Mouse (Mus musculus) monocyte, adult 2 months (primary cell): ENCODE results near the gene Ttf1.
"Not testable (repeated sequence)": the region's sequence is repeated elsewhere in the genome, so short reads cannot be mapped to it uniquely, and the experiment has no call there.

Source experiments
- DNase-seq, 2 experiments: peaks; one replicate each; pipeline ENCODE4 v3.0.0; 2022; ENCODE audit warnings: low spot score in 2 of 2, low read depth in 1 of 2

The Ttf1 gene

DNA sequence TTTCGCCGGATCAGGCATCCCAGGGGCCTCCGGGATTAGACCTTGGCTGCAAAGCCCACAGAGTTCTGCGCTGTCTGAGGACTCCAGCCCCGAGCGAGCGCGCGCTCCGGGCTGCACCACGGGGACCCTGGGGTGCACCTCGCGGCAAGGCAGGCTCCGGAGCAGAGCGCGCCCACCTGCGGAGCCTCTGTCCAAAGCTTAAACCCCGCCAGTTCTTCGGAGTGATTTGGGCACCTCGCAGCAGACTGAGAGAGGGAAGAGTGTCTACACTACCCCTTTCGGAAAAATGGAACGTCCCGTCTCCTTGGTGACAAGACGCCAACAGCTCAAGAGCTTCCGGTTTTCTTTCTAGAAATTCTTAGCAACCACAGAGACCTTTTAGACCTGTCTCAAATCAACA, 5.1 kb upstream of the Ttf1 start, which contains the start of gene Cfap77:
TSS of gene Cfap77 (minus strand) at position 76 of the 400 bp plus-strand sequence.
- peak; percentile 30 to 74 for DNase-seq

DNA sequence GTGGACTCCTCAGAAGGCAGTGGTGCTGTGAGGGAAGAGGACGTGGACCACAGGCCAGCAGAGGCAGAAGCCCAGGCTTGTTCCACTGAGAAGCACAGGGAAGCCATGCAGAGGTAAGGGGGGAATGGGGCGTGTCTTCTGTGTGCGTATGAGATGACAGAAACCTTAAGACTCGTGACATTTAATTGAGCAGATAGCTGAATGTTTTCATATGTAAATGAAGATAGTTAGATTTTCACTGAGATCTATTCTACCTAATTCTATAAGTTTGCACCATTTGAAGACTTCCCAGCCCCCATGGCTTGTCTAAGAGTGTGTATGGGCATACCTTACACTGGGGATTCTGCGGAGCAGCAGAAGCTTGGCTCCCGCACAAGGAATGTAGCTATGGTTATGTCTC, 5.7 kb downstream of the Ttf1 start:
- no peak for DNase-seq

DNA sequence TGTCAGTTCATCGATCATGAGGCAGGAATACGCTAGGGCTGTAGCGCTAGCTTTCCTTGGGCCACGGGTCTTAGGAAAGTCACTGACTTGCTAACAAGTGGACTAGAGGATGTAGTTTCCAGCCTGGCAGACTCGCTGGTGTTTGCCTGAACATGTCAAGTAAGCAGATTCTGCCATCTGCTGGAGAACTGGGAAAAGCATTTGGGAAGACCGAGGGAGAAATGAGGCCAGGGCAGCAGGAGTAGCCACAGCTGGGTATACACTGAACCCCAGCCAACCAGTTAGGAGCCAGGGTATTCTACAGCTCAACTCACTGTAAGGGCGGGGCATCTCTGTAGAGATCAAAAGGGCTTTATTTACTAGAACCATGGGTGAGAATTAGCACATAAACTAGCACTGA, 6.3 kb downstream of the Ttf1 start:
- DNase-seq: no peak

DNA sequence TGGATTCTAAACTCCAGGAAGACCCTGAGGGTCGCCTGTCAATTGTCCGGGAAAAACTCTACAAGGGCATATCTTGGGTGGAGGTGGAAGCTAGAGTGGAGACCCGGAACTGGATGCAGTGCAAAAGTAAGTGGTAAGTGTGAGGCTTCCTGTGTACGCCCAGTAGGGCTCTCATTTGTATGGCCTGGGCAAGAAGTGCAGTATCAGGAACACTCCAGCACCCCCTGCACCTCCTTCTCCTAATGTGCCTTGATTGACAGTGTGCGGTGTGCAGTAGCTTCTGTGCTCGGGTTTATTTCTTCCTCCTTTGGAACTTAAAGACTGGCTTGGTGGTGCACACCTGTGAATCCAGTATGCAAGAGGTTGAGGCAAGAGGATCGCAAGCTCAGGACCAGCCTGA, 14.6 kb downstream of the Ttf1 start:
- no peak for DNase-seq

DNA sequence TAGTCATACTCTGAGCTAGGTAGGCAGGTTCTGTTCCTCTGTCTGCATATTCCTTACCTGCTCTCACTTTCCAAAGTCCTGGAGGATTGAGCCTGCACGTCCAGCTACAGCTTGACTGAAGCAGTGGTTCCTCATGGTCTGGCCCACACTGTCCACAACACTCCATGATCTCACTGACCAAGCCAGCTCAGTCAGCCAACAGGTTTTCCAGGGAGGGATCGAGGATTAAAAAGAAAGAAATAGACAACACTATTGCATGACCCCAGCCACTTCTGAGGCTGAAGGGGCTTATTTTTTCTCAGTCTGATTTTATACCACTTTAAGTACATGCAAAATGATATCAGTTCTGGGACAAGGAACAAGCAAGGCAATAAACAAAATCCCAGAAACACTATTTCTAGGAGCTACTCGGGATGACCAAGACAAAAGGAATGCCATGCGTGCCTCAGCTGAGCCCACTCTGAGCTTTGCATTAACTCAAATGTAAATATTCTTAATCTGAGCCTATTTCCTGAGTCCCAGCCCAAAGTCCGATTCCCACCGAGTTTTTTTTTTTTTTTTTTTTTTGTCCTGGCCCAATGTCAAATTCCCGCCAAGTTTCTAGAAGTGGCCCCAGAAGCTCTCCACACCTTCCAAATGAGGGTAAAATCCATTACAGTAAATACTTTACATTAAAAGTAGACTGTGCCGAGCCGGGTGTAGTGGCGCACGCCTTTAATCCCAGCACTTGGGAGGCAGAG, 15.4 kb downstream of the Ttf1 start:
- DNase-seq: no peak

DNA sequence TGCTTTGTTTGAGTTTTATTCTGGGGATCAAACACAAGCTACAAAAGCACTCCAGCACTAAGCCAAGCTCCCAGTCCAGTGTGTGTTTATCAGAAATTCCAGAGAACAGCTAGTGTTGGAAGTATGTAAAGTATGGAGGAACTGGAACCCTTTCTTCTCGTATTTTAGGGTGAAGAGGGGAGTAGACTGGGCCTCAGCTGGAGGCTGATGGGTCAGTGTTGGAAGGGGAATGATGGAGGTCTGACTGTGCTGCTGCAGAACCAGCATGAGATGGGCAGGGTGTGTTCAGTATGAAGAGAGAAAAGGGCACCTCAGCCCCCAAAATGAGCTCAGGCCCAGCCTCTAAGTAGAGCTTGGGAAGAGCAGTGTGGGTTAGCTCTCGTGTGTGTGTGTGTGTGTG, 16.2 kb downstream of the Ttf1 start:
- no peak for DNase-seq

DNA sequence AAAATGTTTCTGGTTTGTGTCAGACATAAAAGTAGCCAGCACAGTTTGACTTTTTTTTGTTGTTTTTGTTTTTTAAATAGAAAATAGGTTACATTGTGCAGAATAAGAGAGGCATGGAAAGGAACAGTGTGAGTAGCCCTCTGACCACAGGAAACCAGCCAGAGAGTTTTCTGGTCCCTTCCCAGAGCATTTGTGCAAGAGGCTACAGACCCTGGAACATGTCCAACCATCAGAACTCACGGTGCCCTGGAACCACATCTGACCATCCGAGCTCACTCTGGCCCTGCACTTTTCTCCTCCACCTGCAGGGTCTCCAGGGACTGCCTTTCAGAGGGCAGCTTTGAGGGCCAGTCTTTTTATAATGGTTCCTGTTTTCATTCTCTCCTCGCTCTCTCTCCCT, 21.9 kb downstream of the Ttf1 start:
- DNase-seq: no peak

DNA sequence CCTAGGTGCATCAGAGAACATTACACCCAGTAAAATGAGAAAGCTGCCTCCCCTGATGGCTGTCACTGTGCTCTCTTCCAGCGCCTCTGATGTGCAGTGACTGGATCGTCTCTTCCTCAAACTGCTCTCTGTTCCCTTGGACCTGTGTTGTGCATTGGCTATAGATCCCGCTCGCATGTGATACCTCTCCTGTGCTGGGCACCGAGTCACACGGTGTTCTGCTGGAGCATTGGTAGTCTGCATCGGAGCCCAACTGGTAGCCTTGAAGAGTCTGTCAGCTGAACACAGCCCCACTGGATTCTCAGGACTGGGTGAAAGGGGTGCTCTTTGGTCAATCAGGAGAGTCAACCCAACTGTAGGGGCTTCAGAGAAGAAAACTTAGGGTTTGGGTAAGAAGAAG, 26.0 kb downstream of the Ttf1 start:
- DNase-seq: no peak

DNA sequence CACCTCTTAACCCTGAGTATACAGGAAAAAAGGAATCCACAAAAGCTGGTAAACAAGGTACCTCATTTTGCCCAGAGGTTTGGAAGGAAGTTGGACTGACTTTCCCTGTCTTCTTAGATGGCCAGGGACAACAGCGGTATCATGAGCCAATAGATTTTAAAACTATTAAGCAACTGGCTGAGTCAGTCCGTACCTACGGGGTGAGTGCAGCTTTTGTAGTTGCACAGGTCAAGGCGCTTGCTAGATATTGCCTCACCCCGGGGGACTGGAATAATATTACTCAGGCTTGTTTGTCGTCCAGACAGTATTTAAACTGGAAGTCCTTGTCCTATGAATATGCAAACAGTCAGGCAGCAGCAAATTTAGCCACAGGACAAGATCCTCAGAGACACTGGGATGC, 29.2 kb downstream of the Ttf1 start:
- DNase-seq: not testable (repeated sequence)

DNA sequence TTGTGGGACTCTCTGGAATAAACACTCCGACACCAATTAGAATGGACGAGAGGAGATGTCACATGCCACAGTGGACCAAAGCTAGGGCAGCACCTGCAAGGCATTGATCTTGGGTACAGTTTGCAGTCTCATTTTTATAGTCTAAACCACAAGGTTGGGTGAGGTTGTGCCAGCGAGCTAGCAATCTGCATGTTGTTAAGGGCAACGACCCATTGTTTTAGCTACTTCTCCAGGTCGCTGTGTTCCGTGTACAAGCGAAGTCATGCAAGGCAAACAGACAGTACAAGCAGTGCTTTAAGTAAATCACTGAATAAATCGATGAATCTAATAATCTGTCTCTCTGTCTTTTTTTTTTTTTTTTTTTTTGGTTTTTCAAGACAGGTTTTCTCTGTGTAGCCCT, 35.6 kb downstream of the Ttf1 start:
- DNase-seq: no peak

DNA sequence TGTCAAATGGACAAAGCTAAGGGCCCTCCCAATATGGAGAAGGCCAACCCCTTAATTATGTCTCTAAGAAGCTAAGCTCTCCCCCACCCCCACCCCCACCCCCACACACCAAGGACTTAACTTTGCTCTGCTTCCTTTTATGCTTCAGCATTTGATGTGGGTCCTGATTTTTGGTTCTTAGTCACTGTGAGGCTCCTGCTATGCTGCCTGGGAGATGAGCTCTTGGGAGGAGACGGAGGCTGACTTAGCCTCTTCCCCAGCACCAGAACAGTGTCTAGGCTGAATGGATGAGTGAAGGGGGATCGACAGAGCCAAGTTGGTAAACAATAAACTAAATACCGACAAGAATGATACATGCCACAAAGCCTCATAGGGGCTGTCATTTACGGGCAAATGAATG, 36.7 kb downstream of the Ttf1 start:
- no peak for DNase-seq

DNA sequence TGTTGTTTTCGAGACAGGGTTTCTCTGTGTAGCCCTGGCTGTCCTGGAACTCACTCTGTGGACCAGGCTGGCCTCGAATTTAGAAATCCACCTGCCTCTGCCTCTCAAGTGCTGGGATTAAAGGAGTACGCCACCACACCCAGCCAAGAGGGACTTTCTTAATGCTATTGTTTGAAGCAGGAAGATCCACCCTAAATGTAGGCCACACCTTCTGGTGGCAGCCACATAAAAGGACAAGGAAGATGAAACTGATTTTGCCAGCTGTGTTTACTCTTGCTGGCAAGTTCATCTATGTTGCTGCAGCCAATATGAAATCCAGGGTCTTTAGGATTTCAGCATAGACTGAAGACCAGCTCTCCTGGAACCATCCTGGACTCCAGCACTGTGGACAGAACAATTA, 37.4 kb downstream of the Ttf1 start:
- DNase-seq: no peak

DNA sequence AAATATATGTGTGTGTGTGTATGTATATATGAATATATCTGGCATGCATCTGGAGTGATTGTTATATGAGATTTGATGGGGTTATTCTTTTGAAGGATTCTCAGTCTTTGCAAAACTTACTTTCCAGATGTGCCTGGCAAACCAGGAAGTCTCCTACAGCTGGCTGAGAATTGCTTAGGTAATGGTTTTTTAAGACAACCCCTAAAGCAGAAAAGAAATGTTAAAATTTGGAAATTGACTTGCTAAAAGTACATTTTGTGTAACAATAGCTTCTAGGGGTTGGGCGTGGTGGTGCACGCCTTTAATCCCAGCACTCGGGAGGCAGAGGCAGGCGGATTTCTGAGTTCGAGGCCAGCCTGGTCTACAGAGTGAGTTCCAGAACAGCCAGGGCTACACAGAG, 37.9 kb downstream of the Ttf1 start:
- DNase-seq: not testable (repeated sequence)

DNA sequence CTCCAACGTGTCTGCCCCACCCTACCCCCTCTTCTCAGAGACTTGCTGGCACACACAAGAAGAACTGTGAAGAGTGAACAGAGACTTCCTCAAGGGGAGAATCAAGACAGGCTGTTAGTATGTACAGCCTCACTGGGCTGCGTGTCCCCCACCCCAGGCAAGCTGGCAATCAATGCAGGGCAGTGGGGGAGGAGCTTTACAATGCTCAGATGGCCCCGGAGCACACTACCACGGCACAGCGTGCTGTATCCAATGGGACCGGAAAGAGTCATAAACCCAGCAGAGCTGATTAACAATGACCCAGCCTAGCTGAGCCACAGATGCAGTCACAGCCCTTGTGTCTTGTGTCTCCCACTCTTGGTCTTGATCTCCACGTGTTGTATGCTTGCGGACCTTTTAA, 38.7 kb downstream of the Ttf1 start:
- DNase-seq: no peak

DNA sequence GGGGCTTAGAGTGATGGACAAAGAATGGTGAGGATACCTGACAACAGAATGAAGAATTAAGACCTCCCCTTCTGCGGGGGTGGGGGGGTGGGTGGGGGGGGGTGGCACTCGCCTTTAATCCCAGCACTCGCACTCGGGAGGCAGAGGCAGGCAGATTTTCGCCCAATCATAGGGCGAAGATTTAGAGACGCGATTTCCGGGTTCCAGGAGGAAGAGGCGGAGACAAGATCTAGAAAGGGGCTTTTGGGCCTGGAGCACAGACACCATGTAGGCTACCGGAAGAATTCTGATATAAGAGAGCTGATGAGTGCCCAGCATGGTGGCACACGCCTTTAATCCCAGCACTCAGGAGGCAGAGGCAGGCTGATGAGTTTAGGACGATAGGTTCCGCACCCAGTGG, 39.6 kb downstream of the Ttf1 start:
- DNase-seq: no peak

DNA sequence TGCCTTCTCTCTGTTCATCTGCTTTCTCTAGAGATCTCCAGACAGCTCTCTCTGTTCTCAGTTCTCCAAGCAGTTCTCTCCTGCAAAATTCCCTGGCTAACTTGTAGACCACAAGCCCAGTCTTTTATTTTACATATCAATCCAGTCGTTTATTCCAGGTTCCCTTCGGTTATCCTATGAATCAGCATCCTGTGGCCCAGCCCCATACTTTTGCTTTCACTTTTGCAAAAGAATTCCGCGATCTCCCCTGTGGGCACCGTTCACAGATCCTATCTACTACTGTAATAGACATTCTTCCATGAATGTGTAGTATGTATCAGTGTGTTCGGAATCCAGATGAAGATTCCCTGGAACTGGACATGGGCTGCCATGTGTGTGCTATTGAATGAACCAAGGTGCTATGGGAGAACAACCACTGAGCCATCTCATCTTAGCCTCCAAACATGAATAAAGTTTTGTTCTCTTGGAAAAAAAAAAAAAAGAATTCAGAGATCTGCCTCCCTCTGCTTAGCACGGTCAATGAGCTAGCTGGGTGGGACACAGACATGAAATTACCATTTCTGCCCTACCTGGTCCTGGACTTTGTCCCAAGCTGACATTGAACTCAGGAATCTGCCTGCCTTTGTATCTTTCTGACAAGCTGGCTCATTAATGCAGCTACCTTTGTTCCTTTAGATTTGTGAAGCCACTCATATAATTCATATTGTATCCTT, 40.9 kb downstream of the Ttf1 start:
- no peak for DNase-seq

DNA sequence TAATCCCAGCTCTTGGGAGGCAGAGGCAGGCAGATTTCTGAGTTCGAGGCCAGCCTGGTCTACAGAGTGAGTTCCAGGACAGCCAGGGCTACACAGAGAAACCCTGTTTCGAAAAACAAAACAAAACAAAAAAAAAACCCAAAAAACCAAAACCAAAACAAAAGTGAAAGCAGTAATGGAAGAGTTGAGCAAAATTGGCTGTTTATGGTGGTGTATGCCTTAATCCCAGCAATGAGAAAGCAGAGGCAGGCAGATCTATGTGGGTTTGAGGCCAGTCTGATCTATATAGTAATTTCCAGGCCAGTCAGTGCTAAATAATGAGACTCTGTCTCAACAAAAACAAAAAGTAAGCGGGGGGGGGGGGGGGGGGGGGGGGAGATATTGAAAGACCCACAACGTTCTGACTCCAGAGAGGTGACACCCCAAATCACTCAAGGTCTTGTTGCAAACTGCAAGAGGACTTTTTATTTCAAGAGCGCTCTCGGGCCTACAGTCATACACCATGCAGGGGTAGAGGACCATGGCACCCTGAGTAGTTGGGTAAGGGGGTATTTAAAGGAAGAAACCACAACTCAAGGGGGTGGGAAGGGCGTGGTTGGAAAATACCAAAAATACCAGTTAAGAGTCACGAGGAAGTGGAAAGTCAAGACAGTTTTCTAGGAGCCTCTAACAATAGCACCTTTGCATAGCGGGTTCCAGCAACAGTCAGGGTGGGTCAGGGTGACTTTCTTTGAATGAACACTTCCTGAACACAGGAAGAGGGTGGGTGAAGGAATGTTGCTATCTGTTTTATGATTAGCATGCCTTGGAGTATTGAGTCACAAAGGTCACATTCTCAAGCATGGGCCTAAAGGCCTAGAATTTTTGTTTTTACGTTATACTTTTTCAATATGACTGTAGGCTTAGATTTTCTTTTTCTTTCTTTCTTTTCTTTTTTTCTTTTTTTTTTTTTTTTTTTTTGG, 42.6 kb downstream of the Ttf1 start:
- DNase-seq: not testable (repeated sequence)

DNA sequence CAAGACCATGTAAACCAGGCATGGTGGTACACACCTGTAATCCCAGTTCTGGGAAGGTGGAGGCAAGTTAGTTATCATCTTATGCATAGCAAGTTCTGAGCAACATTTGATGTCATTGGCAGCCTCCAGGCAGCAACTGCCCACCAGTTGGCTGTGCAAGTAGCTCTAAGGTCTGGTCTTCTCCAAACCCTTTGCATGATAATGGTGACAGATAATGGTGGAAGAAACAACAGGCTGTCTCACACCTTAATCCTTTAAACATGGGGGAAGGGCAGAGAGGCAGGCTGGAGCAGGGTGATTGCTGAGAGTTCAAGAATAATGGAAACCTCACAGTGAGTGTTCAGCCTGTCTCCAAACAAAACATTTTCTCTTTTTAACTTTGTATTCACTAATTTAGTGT, 60.9 kb downstream of the Ttf1 start:
- no peak for DNase-seq

DNA sequence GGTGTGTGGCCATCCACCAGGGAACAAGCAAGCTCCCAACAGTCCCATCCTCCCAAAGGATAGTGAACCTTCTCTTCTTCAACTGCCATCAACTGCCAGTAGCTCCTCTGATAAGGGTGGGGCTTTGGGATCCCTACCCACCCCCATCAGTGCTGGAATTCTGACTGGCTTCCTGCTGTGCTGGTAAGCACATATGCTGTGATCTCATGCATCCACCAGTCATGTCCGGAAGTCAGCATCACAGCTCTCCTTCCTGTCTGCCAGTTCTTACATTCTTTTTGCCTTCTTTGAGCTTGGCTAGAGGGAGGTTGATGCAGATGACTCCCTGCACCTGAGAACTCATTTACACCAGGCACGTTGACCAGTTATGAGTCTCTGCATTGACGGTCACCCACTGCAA, 62.4 kb downstream of the Ttf1 start:
- no peak for DNase-seq

DNA sequence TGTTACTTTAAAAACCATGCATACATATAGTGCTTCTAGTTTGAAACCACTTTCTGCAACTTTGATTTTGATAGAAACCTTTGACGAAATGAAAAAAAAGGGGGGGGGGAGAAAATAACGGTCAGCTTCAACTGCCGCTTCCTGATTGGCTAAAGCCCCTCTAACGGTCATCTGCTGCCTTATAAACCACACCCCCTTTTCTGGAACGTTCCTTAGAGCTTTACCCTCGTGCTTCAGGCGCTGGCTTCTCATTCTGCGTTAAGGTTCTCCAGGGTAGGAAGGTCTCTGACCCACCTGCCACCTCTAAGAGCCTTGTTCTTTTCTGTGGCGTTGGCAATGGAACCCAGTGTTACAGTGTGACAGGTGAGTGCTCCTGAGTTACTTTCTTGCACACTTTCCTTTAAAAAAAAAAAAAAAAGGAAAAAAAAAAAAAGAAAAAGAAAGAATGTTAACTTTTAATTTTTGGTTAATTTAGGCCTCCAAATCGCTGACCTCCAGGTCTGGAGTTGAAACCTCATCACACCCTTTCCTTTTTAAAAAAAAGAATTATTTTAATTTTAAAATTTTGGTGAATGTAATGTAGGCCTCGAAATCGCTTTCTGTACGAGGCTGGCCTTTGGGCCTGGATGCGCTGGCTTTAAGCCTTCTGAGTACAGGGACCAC, 64.0 kb downstream of the Ttf1 start, which contains the start of gene Setx:
TSS of gene Setx (plus strand) at position 275 of the 663 bp plus-strand sequence.
- no peak for DNase-seq

DNA sequence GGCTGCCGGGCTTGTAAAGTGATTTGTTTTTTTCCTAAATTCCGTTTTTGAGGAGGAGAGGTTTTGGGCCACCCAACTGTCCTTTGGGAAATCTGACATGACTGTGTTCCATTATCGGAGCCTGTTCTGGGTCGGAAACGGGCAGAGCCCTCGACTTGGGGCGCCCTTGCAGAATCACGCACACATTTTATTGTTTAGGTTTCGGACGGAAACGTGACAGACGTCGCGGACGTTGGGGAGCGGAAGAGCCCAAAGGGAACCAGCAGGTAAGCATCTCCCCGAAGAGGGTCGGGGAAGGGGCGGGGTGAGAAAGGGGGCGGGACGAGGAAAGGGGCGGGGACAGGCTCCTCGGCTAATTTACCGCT, 64.5 kb downstream of the Ttf1 start:
- no peak for DNase-seq
